Mouse (Mus musculus): ENCODE results near the gene C2cd4c. TPM values are rescaled to one million over a fixed set of nuclear protein-coding genes. Genes with fewer than 3 reads are reported as not detected.

The C2cd4c gene
- polyA plus RNA-seq, 1 experiment from 2014 or later, result 0.04 TPM

GRCm38 (mm10) chr10:79625398-79625797 lies 11.6 kb upstream of the C2cd4c start:
- 68% methylated on average over 9 of the region's 9 CpGs for WGBS
- H3K4me2 ChIP-seq (replicated peaks; ENCODE audit: low read depth, low read length), result no peak overlapping the region
- H3K27ac ChIP-seq (ENCODE audit: low read length), result no peak overlapping the region
- H3K4me1 ChIP-seq (ENCODE audit: control insufficient read depth, insufficient read depth, low read length), result no peaks in the 10 kb centered on the region
- no peak overlapping the region for H3K4me3 ChIP-seq (ENCODE audit: low read depth, low read length)
- H3K27me3 ChIP-seq (ENCODE audit: control insufficient read depth, insufficient read depth, low read length), result no peaks in the 10 kb centered on the region
- H3K9me3 ChIP-seq (ENCODE audit: control insufficient read depth, low read depth, low read length), result 0 out of 2 replicates have a peak, but pooled peaks cover 1% of the 10 kb centered on the region
- no peak for ATAC-seq (ENCODE audit: insufficient number of reproducible peaks, insufficient read depth, low FRiP score, low read depth)
- H3K36me3 ChIP-seq (ENCODE audit: control insufficient read depth, insufficient read depth, low read length), result no peaks in the 10 kb centered on the region
- no peak overlapping the region for H3K9ac ChIP-seq (replicated peaks; ENCODE audit: low read depth, low read length)

- no peaks in the 10 kb centered on the region for H3K4me1 ChIP-seq (ENCODE audit: control insufficient read depth, insufficient read depth, low read length)
- no peak overlapping the region for H3K9ac ChIP-seq (replicated peaks; ENCODE audit: low read depth, low read length)
- H3K27me3 ChIP-seq (ENCODE audit: control insufficient read depth, insufficient read depth, low read length), result no peaks in the 10 kb centered on the region
- no peaks in the 10 kb centered on the region for H3K36me3 ChIP-seq (ENCODE audit: control insufficient read depth, insufficient read depth, low read length)
- no peak for ATAC-seq (ENCODE audit: insufficient number of reproducible peaks, insufficient read depth, low FRiP score, low read depth)
- no peak overlapping the region for H3K27ac ChIP-seq (ENCODE audit: low read length)
- 69% methylated on average over 12 of the region's 12 CpGs for WGBS
- H3K4me2 ChIP-seq (replicated peaks; ENCODE audit: low read depth, low read length), result no peak overlapping the region
- no peaks in the 10 kb centered on the region for H3K9me3 ChIP-seq (ENCODE audit: control insufficient read depth, low read depth, low read length)
- no peak overlapping the region for H3K4me3 ChIP-seq (ENCODE audit: low read depth, low read length)
Observed at GRCm38 (mm10) chr10:79623950-79624349, 10.1 kb upstream of the C2cd4c start.

DNA sequence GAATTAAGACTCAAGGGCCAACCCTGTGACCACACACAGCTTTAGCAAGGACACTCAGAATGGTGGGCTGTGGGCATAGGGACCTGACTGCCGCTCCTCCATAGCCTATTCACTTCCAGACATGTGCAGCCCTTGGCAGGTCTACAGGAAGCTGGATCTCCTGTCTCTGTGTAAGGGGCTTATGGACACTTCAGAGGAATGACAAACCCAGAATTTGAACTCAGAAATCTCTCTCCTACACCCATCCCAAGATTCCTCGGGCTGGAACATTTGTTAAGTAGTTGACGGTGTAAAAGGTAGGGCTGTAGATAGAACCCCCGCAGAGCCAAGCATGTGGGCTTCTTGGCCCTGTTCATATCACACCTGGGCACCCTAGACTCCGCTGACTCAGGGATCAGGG lies 2.6 kb upstream of the C2cd4c start:
- H3K9ac ChIP-seq (replicated peaks; ENCODE audit: low read depth, low read length), result no peak overlapping the region
- no peak overlapping the region for H3K27ac ChIP-seq (ENCODE audit: low read length)
- ATAC-seq (ENCODE audit: insufficient number of reproducible peaks, insufficient read depth, low FRiP score, low read depth), result no peak
- no peak overlapping the region for H3K4me3 ChIP-seq (ENCODE audit: low read depth, low read length)
- 91% methylated on average over 5 of the region's 5 CpGs for WGBS
- H3K9me3 ChIP-seq (ENCODE audit: control insufficient read depth, low read depth, low read length), result no peaks in the 10 kb centered on the region
- H3K36me3 ChIP-seq (ENCODE audit: control insufficient read depth, insufficient read depth, low read length), result no peaks in the 10 kb centered on the region
- no peak overlapping the region for H3K4me2 ChIP-seq (replicated peaks; ENCODE audit: low read depth, low read length)
- peaks cover 12% of the 10 kb centered on the region for H3K4me1 ChIP-seq (ENCODE audit: control insufficient read depth, insufficient read depth, low read length)
- peaks cover 19% of the 10 kb centered on the region for H3K27me3 ChIP-seq (ENCODE audit: control insufficient read depth, insufficient read depth, low read length)

DNA sequence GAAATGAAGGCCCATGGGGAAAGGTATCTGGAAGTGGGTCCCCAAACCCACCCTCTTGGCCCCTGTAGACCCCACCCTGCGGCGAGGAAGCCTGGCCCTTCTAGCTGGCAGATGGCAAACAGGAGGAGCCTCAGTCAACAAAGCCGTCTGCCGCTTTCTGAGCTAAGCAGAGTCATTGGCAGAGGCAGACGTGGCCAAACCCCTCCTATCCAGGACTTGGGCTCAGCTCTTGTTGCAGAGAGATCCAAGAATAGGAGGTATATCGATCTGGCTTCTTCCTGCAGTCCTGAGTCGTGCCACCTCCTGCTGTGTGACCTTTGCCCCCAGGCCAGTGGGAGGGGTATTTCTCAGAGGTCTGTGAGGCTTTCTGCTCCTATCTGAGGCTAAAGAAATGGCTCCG lies 2.0 kb upstream of the C2cd4c start:
- ATAC-seq (ENCODE audit: insufficient number of reproducible peaks, insufficient read depth, low FRiP score, low read depth), result no peak
- H3K36me3 ChIP-seq (ENCODE audit: control insufficient read depth, insufficient read depth, low read length), result no peaks in the 10 kb centered on the region
- WGBS, result 11% methylated on average over 8 of the region's 8 CpGs
- no peak overlapping the region for H3K9ac ChIP-seq (replicated peaks; ENCODE audit: low read depth, low read length)
- H3K9me3 ChIP-seq (ENCODE audit: control insufficient read depth, low read depth, low read length), result no peaks in the 10 kb centered on the region
- H3K4me3 ChIP-seq (ENCODE audit: low read depth, low read length), result no peak overlapping the region
- no peak overlapping the region for H3K27ac ChIP-seq (ENCODE audit: low read length)
- H3K4me1 ChIP-seq (ENCODE audit: control insufficient read depth, insufficient read depth, low read length), result peaks cover 12% of the 10 kb centered on the region
- H3K4me2 ChIP-seq (replicated peaks; ENCODE audit: low read depth, low read length), result no peak overlapping the region
- H3K27me3 ChIP-seq (ENCODE audit: control insufficient read depth, insufficient read depth, low read length), result peaks cover 19% of the 10 kb centered on the region

- Histone ChIP-seq H3K4me3 (ENCODE audit: low read depth, low read length) (peak overlapping the region; percentile 52), H3K4me2 (replicated peaks; ENCODE audit: low read depth, low read length) (peak overlapping the region; percentile 94), H3K9me3 (ENCODE audit: control insufficient read depth, low read depth, low read length) (no peaks in the 10 kb centered on the region), H3K4me1 (ENCODE audit: control insufficient read depth, insufficient read depth, low read length) (peaks cover 12% of the 10 kb centered on the region), H3K9ac (replicated peaks; ENCODE audit: low read depth, low read length) (no peak overlapping the region), H3K27me3 (ENCODE audit: control insufficient read depth, insufficient read depth, low read length) (peaks cover 19% of the 10 kb centered on the region), H3K27ac (ENCODE audit: low read length) (no peak overlapping the region), H3K36me3 (ENCODE audit: control insufficient read depth, insufficient read depth, low read length) (no peaks in the 10 kb centered on the region)
- 89% methylated on average over 1 of the region's 1 CpGs for WGBS
- no peak; the same call in 1 of the 2 replicates for ATAC-seq (ENCODE audit: insufficient number of reproducible peaks, insufficient read depth, low FRiP score, low read depth)
Observed at GRCm38 (mm10) chr10:79614305-79614643, 449 bp upstream of the C2cd4c start.

- WGBS, result 15% methylated on average over 51 of the region's 51 CpGs
- no peak for ATAC-seq (ENCODE audit: insufficient number of reproducible peaks, insufficient read depth, low FRiP score, low read depth)
- H3K9ac ChIP-seq (replicated peaks; ENCODE audit: low read depth, low read length), result no peak overlapping the region
Observed at GRCm38 (mm10) chr10:79612192-79613135, 1.4 kb downstream of the C2cd4c start.

DNA sequence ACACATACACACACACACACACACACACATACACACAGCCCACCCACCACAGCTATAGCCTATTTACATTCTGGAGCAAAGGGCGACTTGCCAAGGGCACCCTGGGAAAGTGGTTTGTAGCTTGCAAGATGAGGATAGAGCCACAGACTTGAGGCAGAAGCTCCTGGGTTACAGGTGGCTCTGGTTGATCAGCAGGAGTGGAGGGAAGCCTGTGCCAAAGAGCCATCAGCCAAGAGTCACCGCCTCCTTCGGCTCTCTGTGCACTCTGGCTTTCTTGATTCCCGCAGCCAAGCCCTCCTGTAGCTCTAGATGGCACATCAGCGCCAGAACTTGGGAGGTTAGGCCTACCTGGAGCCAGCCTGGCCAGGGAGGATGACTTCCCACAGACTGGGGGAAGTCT lies 2.5 kb downstream of the C2cd4c start:
- Histone ChIP-seq H3K27me3 (ENCODE audit: control insufficient read depth, insufficient read depth, low read length) (peaks cover 19% of the 10 kb centered on the region), H3K4me1 (ENCODE audit: control insufficient read depth, insufficient read depth, low read length) (peaks cover 12% of the 10 kb centered on the region), H3K9ac (replicated peaks; ENCODE audit: low read depth, low read length) (no peak overlapping the region), H3K36me3 (ENCODE audit: control insufficient read depth, insufficient read depth, low read length) (no peaks in the 10 kb centered on the region), H3K4me2 (replicated peaks; ENCODE audit: low read depth, low read length) (no peak overlapping the region), H3K27ac (ENCODE audit: low read length) (no peak overlapping the region), H3K4me3 (ENCODE audit: low read depth, low read length) (no peak overlapping the region), H3K9me3 (ENCODE audit: control insufficient read depth, low read depth, low read length) (no peaks in the 10 kb centered on the region)
- WGBS, result 37% methylated on average over 5 of the region's 5 CpGs
- no peak for ATAC-seq (ENCODE audit: insufficient number of reproducible peaks, insufficient read depth, low FRiP score, low read depth)

More at GRCm38 (mm10) chr10:79612192-79613135, 1.4 kb downstream of the C2cd4c start:
- peaks cover 12% of the 10 kb centered on the region for H3K4me1 ChIP-seq (ENCODE audit: control insufficient read depth, insufficient read depth, low read length)
- H3K27ac ChIP-seq (ENCODE audit: low read length), result no peak overlapping the region
- peak overlapping the region; percentile 9; the same call in 1 of the 2 replicates for H3K4me3 ChIP-seq (ENCODE audit: low read depth, low read length)
- H3K27me3 ChIP-seq (ENCODE audit: control insufficient read depth, insufficient read depth, low read length), result peaks cover 19% of the 10 kb centered on the region
- H3K4me2 ChIP-seq (replicated peaks; ENCODE audit: low read depth, low read length), result 0 out of 2 replicates have a peak overlapping the region, but pooled peaks have one; percentile 18
- H3K36me3 ChIP-seq (ENCODE audit: control insufficient read depth, insufficient read depth, low read length), result no peaks in the 10 kb centered on the region
- no peaks in the 10 kb centered on the region for H3K9me3 ChIP-seq (ENCODE audit: control insufficient read depth, low read depth, low read length)

GRCm38 (mm10) chr10:79609276-79609675 lies 4.5 kb downstream of the C2cd4c start:
- Histone ChIP-seq H3K27me3 (ENCODE audit: control insufficient read depth, insufficient read depth, low read length) (peaks cover 19% of the 10 kb centered on the region), H3K4me1 (ENCODE audit: control insufficient read depth, insufficient read depth, low read length) (peaks cover 12% of the 10 kb centered on the region), H3K36me3 (ENCODE audit: control insufficient read depth, insufficient read depth, low read length) (no peaks in the 10 kb centered on the region), H3K4me2 (replicated peaks; ENCODE audit: low read depth, low read length) (no peak overlapping the region), H3K27ac (ENCODE audit: low read length) (no peak overlapping the region), H3K9me3 (ENCODE audit: control insufficient read depth, low read depth, low read length) (no peaks in the 10 kb centered on the region), H3K9ac (replicated peaks; ENCODE audit: low read depth, low read length) (no peak overlapping the region), H3K4me3 (ENCODE audit: low read depth, low read length) (no peak overlapping the region)
- no peak for ATAC-seq (ENCODE audit: insufficient number of reproducible peaks, insufficient read depth, low FRiP score, low read depth)
- WGBS, result 80% methylated on average over 3 of the region's 3 CpGs

All from stomach, embryonic 14.5 days (tissue).